Mouse (Mus musculus): Measurements from ENCODE around the gene Bcam. TPM values are rescaled to one million over a fixed set of nuclear protein-coding genes. Genes with fewer than 3 reads are reported as not detected.
A peak's percentile ranks its signal among the peaks of the same experiment; 100 is the strongest.

Bcam gene
- total and polyA plus RNA-seq, 3 experiments, result 190 to 240 (median 214) TPM

DNA sequence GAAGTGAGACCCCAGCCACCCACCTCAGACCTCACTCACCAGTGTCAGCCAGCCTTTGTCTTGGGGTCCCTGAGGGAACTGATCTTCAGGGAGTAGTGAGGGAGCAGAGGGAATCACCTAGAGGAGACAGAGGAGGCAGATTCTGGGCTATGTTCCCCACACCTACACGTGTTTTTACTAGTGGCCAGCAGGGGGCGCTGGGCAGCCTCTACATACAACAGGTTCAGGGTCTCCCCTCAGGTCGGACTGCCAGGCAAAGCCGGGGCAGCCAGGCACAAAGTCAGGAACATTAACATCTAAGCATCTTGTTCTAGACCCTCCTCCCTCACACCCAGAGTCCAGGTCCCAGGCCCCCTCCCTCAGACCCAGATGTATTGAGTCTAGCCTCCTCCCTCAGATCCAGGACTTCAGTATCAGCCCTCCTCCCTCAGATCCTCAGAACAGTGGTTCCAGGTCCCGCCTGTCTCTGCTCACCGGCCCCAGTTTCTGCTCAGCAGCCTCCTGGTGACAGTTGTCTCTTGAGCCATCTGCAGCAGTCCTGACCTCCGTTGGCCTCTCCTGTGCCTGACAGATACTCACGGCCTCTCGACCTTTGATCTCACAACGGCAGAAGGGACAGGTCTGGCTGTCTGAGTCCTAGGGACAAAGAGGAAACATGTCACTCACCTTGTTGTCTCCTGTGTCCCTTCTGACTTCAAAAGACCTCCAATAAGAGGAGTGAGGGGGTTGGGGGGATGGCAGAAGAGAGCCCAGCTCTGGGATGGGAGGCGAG lies 14.1 kb upstream of the Bcam start:
- DNase-seq, result no peak
- H3K79me2 ChIP-seq (replicated peaks; ENCODE audit: control insufficient read depth, insufficient read depth, low read length), result no peaks in the 10 kb centered on the region
- H3K27ac ChIP-seq, result peak overlapping the region; percentile 91; the same call in 1 of the 2 replicates
- TF ChIP-seq POLR2A (IDR thresholded peaks at IDR 0.05; ENCODE audit: insufficient read depth, low read depth, low read length) (no peak), CTCF (IDR thresholded peaks at IDR 0.05) (peak; percentile 69)
- WGBS, result 44% methylated on average over 11 of the region's 11 CpGs
- intact Hi-C loops (cut with DNase I), result loop anchor here (1.0 kb wide), 1 partner anchor 29 kb away; no protein-coding TSS in a partner anchor
- no peaks in the 10 kb centered on the region for H3K27me3 ChIP-seq (ENCODE audit: control insufficient read depth, insufficient read depth, low read length)
- H3K36me3 ChIP-seq (ENCODE audit: control insufficient read depth, insufficient read depth, low read length), result no peaks in the 10 kb centered on the region; the same call in 1 of the 2 replicates
- no peak overlapping the region for H3K4me3 ChIP-seq
- no peak overlapping the region for H3K9ac ChIP-seq (ENCODE audit: low read depth, low read length)
- peaks cover 10% of the 10 kb centered on the region for H3K4me1 ChIP-seq (ENCODE audit: control insufficient read depth, insufficient read depth, low read length)

DNA sequence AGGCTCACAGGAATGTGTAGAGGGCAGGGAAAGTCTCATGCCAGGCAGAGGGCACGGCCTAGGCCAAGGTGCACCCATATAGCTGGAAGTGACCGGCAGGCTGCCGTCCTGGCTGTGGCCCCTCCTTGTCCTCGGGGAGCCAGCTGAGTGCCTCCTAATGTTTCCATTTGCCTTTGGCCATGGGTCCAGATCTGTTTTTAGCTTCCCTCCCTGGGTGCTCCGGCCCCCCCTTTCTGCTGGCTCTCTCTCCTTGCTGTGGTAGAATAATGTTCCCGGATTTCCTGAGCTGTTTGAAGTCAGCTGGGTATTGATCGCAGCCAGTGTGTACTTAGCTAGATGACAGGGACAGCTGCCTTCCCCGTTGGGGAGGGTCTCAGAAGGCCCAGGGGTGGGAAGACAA lies 12.8 kb upstream of the Bcam start:
- peak overlapping the region; percentile 37; the same call in 1 of the 2 replicates for H3K9ac ChIP-seq (ENCODE audit: low read depth, low read length)
- DNase-seq, result peak; percentile 79 to 85
- no peak; the same call in none of the 2 replicates for TF ChIP-seq EP300 (IDR thresholded peaks at IDR 0.05; ENCODE audit: insufficient read depth, low read depth, low read length)
- TF ChIP-seq POLR2A (IDR thresholded peaks at IDR 0.05; ENCODE audit: insufficient read depth, low read depth, low read length), result peak; percentile 36; the same call in 1 of the 2 replicates
- TF ChIP-seq CTCF (IDR thresholded peaks at IDR 0.05), result 0 out of 2 replicates have a peak, but pooled peaks have one; percentile 7
- peaks cover 8% of the 10 kb centered on the region for H3K4me1 ChIP-seq (ENCODE audit: control insufficient read depth, insufficient read depth, low read length)
- H3K79me2 ChIP-seq (replicated peaks; ENCODE audit: control insufficient read depth, insufficient read depth, low read length), result no peaks in the 10 kb centered on the region
- H3K27ac ChIP-seq, result peak overlapping the region; percentile 91
- no peak overlapping the region for H3K4me3 ChIP-seq
- intact Hi-C loops (cut with DNase I), result loop anchor here (1.0 kb wide), 2 partner anchors 27 to 33 kb away; partner anchors contain the start of gene Nectin2
- 12% methylated on average over 8 of the region's 8 CpGs for WGBS
- no peaks in the 10 kb centered on the region for H3K27me3 ChIP-seq (ENCODE audit: control insufficient read depth, insufficient read depth, low read length)
- H3K36me3 ChIP-seq (ENCODE audit: control insufficient read depth, insufficient read depth, low read length), result no peaks in the 10 kb centered on the region; the same call in 1 of the 2 replicates

DNA sequence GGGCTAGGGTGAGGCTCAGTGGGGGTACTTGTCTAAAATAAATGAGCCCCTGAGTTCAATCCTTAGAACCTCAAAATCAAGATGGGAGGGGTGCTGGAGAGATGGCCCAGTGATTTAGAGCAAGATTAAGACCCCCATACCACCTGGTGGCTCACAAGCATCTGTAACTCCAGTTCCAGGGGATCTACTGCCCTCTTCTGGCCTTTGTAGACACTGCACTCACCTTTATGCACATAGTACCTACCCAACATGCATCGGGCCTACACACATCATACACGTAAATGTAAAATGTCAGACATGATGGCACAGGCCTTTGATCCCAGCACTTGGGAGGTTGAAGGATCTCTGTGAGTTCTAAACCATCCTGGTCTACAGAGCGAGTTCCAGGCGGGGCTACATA lies 11.8 kb upstream of the Bcam start:
- no peaks in the 10 kb centered on the region for H3K79me2 ChIP-seq (replicated peaks; ENCODE audit: control insufficient read depth, insufficient read depth, low read length)
- WGBS, result 91% methylated on average over 4 of the region's 4 CpGs
- peaks cover 8% of the 10 kb centered on the region for H3K4me1 ChIP-seq (ENCODE audit: control insufficient read depth, insufficient read depth, low read length)
- no peaks in the 10 kb centered on the region; the same call in 1 of the 2 replicates for H3K36me3 ChIP-seq (ENCODE audit: control insufficient read depth, insufficient read depth, low read length)
- TF ChIP-seq CTCF (IDR thresholded peaks at IDR 0.05), result peak; percentile 76
- 0 out of 2 replicates have a peak, but pooled peaks have one; percentile 19 for TF ChIP-seq EP300 (IDR thresholded peaks at IDR 0.05; ENCODE audit: insufficient read depth, low read depth, low read length)
- TF ChIP-seq POLR2A (IDR thresholded peaks at IDR 0.05; ENCODE audit: insufficient read depth, low read depth, low read length), result no peak
- H3K9ac ChIP-seq (ENCODE audit: low read depth, low read length), result no peak overlapping the region
- peak overlapping the region; percentile 91 for H3K27ac ChIP-seq
- no peaks in the 10 kb centered on the region for H3K27me3 ChIP-seq (ENCODE audit: control insufficient read depth, insufficient read depth, low read length)
- DNase-seq, result no peak
- H3K4me3 ChIP-seq, result no peak overlapping the region
- intact Hi-C loops (cut with DNase I), result loop anchor here (1.0 kb wide), 1 partner anchor 32 kb away; the partner anchor contains the start of gene Nectin2

DNA sequence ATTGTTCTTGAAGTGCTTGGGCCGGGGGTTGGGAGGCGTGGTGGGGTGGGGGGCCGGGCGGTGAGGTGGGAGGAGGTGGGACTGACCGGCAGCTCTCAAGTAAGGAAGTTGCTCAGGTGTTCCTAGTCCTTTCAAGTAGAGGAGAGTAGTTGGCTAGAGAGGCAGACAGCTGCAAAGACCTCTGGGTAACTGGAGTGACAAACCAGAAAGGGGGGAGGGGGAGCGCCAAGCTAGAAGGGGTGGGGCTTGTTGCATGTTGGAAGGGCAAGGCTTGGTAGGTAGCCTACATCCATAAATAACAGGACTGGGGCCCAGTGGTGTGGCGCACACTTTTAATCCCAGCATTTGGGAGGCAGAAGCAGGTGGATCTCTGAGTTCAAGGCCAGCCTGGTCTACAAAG lies 10.9 kb upstream of the Bcam start:
- Histone ChIP-seq H3K79me2 (replicated peaks; ENCODE audit: control insufficient read depth, insufficient read depth, low read length) (no peaks in the 10 kb centered on the region), H3K36me3 (ENCODE audit: control insufficient read depth, insufficient read depth, low read length) (no peaks in the 10 kb centered on the region; the same call in 1 of the 2 replicates), H3K9ac (ENCODE audit: low read depth, low read length) (no peak overlapping the region), H3K27ac (no peak overlapping the region), H3K27me3 (ENCODE audit: control insufficient read depth, insufficient read depth, low read length) (no peaks in the 10 kb centered on the region), H3K4me1 (ENCODE audit: control insufficient read depth, insufficient read depth, low read length) (peaks cover 8% of the 10 kb centered on the region), H3K4me3 (no peak overlapping the region)
- intact Hi-C loops (cut with DNase I), result no loop called here
- no peak for DNase-seq
- 85% methylated on average over 7 of the region's 7 CpGs for WGBS
- no peak for TF ChIP-seq EP300 (IDR thresholded peaks at IDR 0.05; ENCODE audit: insufficient read depth, low read depth, low read length)
- TF ChIP-seq CTCF (IDR thresholded peaks at IDR 0.05), result no peak
- TF ChIP-seq POLR2A (IDR thresholded peaks at IDR 0.05; ENCODE audit: insufficient read depth, low read depth, low read length), result no peak

DNA sequence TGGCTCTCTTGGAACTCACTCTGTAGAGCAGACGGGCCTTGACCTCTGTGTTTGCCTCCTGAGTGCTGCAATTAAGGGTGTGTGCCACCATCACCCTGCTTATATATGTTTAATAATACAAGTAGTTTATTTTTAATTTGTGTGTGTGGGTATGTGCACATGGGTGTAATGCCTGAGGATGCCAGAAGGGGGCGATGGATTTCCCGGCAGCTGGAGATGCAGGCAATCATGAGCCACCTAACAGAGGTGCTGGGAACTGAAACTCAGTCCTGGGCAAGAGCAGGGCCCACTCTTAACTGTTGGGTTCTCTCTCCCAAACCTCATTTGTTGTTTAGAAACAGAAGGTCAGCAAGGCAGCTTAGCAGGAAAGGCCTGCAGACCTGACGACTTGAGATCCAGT lies 9.1 kb upstream of the Bcam start:
- no peaks in the 10 kb centered on the region for H3K79me2 ChIP-seq (replicated peaks; ENCODE audit: control insufficient read depth, insufficient read depth, low read length)
- no peaks in the 10 kb centered on the region for H3K27me3 ChIP-seq (ENCODE audit: control insufficient read depth, insufficient read depth, low read length)
- TF ChIP-seq CTCF (IDR thresholded peaks at IDR 0.05) (peak; percentile 47), EP300 (IDR thresholded peaks at IDR 0.05; ENCODE audit: insufficient read depth, low read depth, low read length) (no peak)
- no peak for DNase-seq
- no peak overlapping the region for H3K27ac ChIP-seq
- 74% methylated on average over 4 of the region's 4 CpGs for WGBS
- intact Hi-C loops (cut with DNase I), result no loop called here
- peaks cover 8% of the 10 kb centered on the region for H3K4me1 ChIP-seq (ENCODE audit: control insufficient read depth, insufficient read depth, low read length)
- H3K4me3 ChIP-seq, result no peak overlapping the region
- no peaks in the 10 kb centered on the region; the same call in 1 of the 2 replicates for H3K36me3 ChIP-seq (ENCODE audit: control insufficient read depth, insufficient read depth, low read length)
- no peak overlapping the region for H3K9ac ChIP-seq (ENCODE audit: low read depth, low read length)

DNA sequence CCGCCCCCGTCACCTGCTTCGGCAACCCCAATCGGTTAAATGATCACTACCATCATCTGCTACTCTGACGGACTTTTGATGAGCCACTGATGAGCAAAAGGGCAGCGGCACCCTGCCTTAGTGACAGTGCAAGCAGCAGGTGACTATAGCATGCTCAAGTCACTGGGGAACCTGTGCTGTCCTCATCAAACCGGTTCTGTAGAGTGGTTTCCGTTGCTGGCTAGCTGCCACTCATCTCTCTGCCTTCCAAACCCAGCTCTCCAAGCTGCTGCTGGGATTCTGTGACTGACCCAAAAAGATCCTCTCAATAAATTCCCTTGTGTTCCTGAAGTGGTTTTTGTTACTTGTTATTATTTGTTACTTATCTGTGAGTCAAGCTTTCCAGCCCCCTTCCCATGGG lies 7.8 kb upstream of the Bcam start:
- H3K4me1 ChIP-seq (ENCODE audit: control insufficient read depth, insufficient read depth, low read length), result peaks cover 5% of the 10 kb centered on the region
- no peak overlapping the region for H3K27ac ChIP-seq
- H3K4me3 ChIP-seq, result no peak overlapping the region
- no peaks in the 10 kb centered on the region for H3K27me3 ChIP-seq (ENCODE audit: control insufficient read depth, insufficient read depth, low read length)
- TF ChIP-seq POLR2A (IDR thresholded peaks at IDR 0.05; ENCODE audit: insufficient read depth, low read depth, low read length) (no peak), EP300 (IDR thresholded peaks at IDR 0.05; ENCODE audit: insufficient read depth, low read depth, low read length) (no peak), CTCF (IDR thresholded peaks at IDR 0.05) (no peak)
- WGBS, result 77% methylated on average over 8 of the region's 8 CpGs
- H3K36me3 ChIP-seq (ENCODE audit: control insufficient read depth, insufficient read depth, low read length), result no peaks in the 10 kb centered on the region; the same call in 1 of the 2 replicates
- intact Hi-C loops (cut with DNase I), result no loop called here
- H3K79me2 ChIP-seq (replicated peaks; ENCODE audit: control insufficient read depth, insufficient read depth, low read length), result no peaks in the 10 kb centered on the region
- no peak overlapping the region for H3K9ac ChIP-seq (ENCODE audit: low read depth, low read length)
- DNase-seq, result no peak

Data from heart, adult 2 months (tissue).